Mouse (Mus musculus) c-Kit-positive CD71-positive TER-119-positive erythroid progenitor cells, embryonic 14.5 days (primary cell): ENCODE data around the gene Cd3e.
"Not testable (repeated sequence)": the region's sequence is repeated elsewhere in the genome, so short reads cannot be mapped to it uniquely, and the experiment has no call there.

Source experiments
- DNase-seq: peaks from one replicate; pipeline ENCODE4 v3.0.0-alpha.2; 2013; ENCODE audit warnings: low spot score

The Cd3e gene

GRCm38 (mm10) chr9:44977813-44978212, 31.6 kb downstream of the Cd3e start:
- DNase-seq, result no peak

GRCm38 (mm10) chr9:44969450-44969849, 40.0 kb downstream of the Cd3e start:
- no peak for DNase-seq

GRCm38 (mm10) chr9:44967763-44968162, 41.7 kb downstream of the Cd3e start:
- DNase-seq, result not testable (repeated sequence)

GRCm38 (mm10) chr9:44966815-44967242, 42.6 kb downstream of the Cd3e start:
- peak; percentile 85 for DNase-seq

GRCm38 (mm10) chr9:44965833-44966466, 43.5 kb downstream of the Cd3e start:
- no peak for DNase-seq

- DNase-seq, result peak; percentile 100
Observed at GRCm38 (mm10) chr9:44965126-44965832, 44.1 kb downstream of the Cd3e start, which contains the start of gene Ube4a. Gene Ube4a (minus strand): TSS chr9:44965600.

GRCm38 (mm10) chr9:44954432-44954831, 55.0 kb downstream of the Cd3e start:
- no peak for DNase-seq
